Mouse (Mus musculus) bone marrow, adult 2 months (tissue): ENCODE measurements at regions not wholly inside any gene's neighbourhood (a gene's known extent, or its start where the extent isn't known, plus 50 kb on each side); places are given as distances from the start of the nearest gene placed in this dataset.

Source experiments
- CTCF ChIP-seq: fragments of 200-500 bp; IDR thresholded peaks from 2 replicates; pipeline ENCODE4 v1.5.1; 2011; ENCODE audit warnings: low read length, control low read depth; ENCODE audit not compliant: control insufficient read depth, insufficient read depth
- POLR2A ChIP-seq: fragments of 200-500 bp; IDR thresholded peaks from 2 replicates; pipeline ENCODE4 v1.6.1; 2011; ENCODE audit warnings: low read depth, mild to moderate bottlenecking, control low read depth, low read length, borderline replicate concordance; ENCODE audit not compliant: control insufficient read depth

DNA sequence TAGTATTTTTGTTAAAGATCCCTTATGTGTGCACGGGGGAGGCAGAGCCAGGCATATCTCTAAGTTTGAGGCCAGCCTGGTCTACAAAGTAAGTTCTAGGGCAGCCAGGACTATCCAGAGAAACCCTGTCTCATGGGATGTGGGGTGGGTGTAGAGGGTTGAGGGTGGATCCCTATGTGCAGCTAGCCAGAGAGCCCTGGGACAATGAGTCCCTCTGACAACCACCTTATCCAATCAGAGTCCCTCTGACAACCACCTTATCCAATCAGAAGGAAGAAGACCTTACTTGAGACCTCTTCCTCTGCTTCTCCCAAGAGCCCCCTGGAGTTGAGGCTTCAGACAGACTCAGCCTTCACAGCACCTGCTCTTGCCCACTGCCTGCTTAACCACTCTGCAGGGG lies 56.6 kb upstream of the Zmiz1 start:
- TF ChIP-seq CTCF: no peak
- TF ChIP-seq POLR2A: no peak
